Mouse (Mus musculus) MEL (cell line): ENCODE data around the gene Gigyf1.

Experiments used
- CTCF ChIP-seq, 3 experiments: IDR thresholded peaks in 2 of 3; conservative IDR thresholded peaks in 1 of 3; 2 replicates each; pipeline ENCODE4 v1.5.1; 2011 to 2012; ENCODE audit warnings: low read length in 3 of 3, low read depth in 2 of 3, mild to moderate bottlenecking in 2 of 3, improper control_type of control experiment in 1 of 3, inconsistent platforms in 1 of 3, mixed read lengths in 1 of 3, moderate library complexity in 1 of 3; ENCODE audit not compliant: control insufficient read depth in 1 of 3, insufficient read depth in 1 of 3, poor library complexity in 1 of 3, severe bottlenecking in 1 of 3
- E2F4 ChIP-seq: IDR thresholded peaks from 2 replicates; pipeline ENCODE4 v1.6.1; 2011; ENCODE audit warnings: low read depth, low read length, improper control_type of control experiment, borderline replicate concordance
- MAFK ChIP-seq: IDR thresholded peaks from 2 replicates; pipeline ENCODE4 v1.6.1; 2011; ENCODE audit warnings: low read depth, mild to moderate bottlenecking, low read length, improper control_type of control experiment, borderline replicate concordance
- MAZ ChIP-seq: IDR thresholded peaks from 2 replicates; pipeline ENCODE4 v1.6.1; 2012; ENCODE audit warnings: low read depth, mild to moderate bottlenecking, inconsistent platforms, low read length, improper control_type of control experiment
- POLR2A ChIP-seq, 2 experiments: IDR thresholded peaks; 2 replicates each; pipeline ENCODE4 v1.6.1; 2011 to 2012; ENCODE audit warnings: low read length in 2 of 2, mild to moderate bottlenecking in 2 of 2, control low read depth in 1 of 2, improper control_type of control experiment in 1 of 2, low read depth in 1 of 2, moderate library complexity in 1 of 2; ENCODE audit not compliant: control insufficient read depth in 1 of 2, insufficient read depth in 1 of 2, poor library complexity in 1 of 2
- RCOR1 ChIP-seq: IDR thresholded peaks from 2 replicates; pipeline ENCODE4 v1.6.1; 2012; ENCODE audit warnings: low read depth, mild to moderate bottlenecking, inconsistent platforms, low read length, improper control_type of control experiment
- TAL1 ChIP-seq: IDR thresholded peaks from 2 replicates; pipeline ENCODE4 v1.6.1; 2012; ENCODE audit warnings: mild to moderate bottlenecking, inconsistent platforms, low read length, moderate library complexity, mixed read lengths
- USF1 ChIP-seq: IDR thresholded peaks from 2 replicates; pipeline ENCODE4 v1.6.1; 2014; ENCODE audit warnings: low read depth, mild to moderate bottlenecking, inconsistent platforms, low read length, improper control_type of control experiment, moderate library complexity
- USF2 ChIP-seq, 2 experiments: IDR thresholded peaks; 2 replicates each; pipeline ENCODE4 v1.6.1; 2011 to 2012; ENCODE audit warnings: improper control_type of control experiment in 2 of 2, low read length in 2 of 2, borderline replicate concordance in 1 of 2, inconsistent platforms in 1 of 2, low read depth in 1 of 2, mild to moderate bottlenecking in 1 of 2; ENCODE audit not compliant: insufficient read depth in 1 of 2

DNA sequence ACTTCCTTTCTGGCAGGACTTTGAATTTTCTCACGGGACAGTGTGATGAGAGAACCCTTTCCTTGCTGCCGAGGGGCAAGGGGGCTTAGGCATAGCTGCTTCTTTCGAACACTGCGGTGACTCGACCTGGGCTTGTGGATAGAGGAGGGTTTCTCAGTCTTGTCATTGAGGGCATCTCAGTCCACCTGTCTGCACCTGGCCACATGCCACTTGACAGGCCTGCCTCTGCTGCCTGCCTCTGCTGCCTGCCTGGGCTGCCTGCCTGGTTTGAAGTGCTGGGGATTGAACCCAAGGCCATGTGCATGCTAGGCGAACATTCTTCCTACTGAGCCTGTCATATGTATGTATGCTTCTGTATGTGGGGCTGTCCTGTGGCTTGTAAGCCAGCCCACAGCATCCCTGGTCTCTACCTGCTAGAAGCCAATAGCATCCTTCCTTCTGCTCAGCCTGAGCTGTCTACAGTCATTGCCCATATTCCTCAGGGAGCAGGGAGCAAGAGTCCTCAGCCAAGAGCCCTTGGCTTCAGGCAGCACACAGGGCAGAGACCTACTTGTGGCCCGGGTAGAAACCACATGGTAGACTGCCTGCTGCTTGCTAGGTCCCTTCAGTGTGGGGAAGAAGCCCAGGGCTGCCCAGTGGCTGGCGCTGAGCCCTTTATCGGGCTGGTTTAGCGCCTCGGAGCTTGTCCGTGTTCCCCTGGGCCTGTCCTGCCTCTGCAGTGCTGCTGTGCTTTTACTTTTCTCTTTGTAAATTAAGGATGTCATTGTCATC is 4.2 kb upstream of the Gigyf1 start:
- TF ChIP-seq MAFK = no peak
- TF ChIP-seq POLR2A (IDR thresholded peaks at IDR 0.05; ENCODE audit: control insufficient read depth in 1 of 2, insufficient read depth in 1 of 2, low read depth in 1 of 2, low read length in 2 of 2, poor library complexity in 1 of 2) = no peak
- TF ChIP-seq MAZ = no peak
- TF ChIP-seq CTCF (IDR thresholded peaks at IDR 0.05 in 2 of 3, conservative IDR thresholded peaks at IDR 0.05 in 1 of 3; ENCODE audit: control insufficient read depth in 1 of 3, insufficient read depth in 1 of 3, low read depth in 2 of 3, low read length in 3 of 3, poor library complexity in 1 of 3, severe bottlenecking in 1 of 3) = no peak
- no peak for TF ChIP-seq USF2 (IDR thresholded peaks at IDR 0.05; ENCODE audit: borderline replicate concordance in 1 of 2, insufficient read depth in 1 of 2, low read depth in 1 of 2, low read length in 2 of 2)
- TF ChIP-seq TAL1 = no peak
- TF ChIP-seq E2F4 = no peak
- no peak for TF ChIP-seq RCOR1
- no peak for TF ChIP-seq USF1
